ENCODE assay signal across 8 mouse cellular contexts in the genomic region with DNA sequence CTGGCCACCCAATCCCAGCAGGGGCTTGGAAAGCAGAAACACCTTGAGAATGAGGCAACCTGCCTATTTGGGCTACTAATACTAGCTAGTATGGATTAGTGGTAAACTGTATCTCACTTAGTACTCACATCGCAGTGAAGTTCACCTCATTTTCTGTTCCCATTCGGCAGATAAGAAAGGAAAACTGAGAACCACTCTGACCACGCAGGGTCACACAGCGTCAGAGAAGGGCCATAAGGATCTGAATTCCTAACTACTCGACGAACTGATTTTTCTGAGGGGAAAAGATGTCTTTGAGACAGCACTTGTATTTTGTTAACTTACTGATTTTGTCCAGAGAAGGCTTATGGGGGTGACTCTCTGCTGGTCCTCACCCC. TPM values are rescaled to one million over a fixed set of nuclear protein-coding genes. Genes with fewer than 3 reads are reported as not detected.
A peak's percentile ranks its signal among the peaks of the same experiment; 100 is the strongest.
DNase-seq lines count a peak whose midpoint lies in the region; ATAC-seq and TF ChIP-seq lines count a peak whose summit lies in the region.

No protein-coding gene starts in this region.

- peak overlapping the region; percentile 93 for H3K9ac ChIP-seq in kidney, embryonic 15.5 days
- H3K9ac ChIP-seq in hindbrain, postnatal 0 days (replicated peaks; ENCODE audit: low read length) = peak overlapping the region; percentile 99
- peak overlapping the region; percentile 99 for H3K9ac ChIP-seq in midbrain, postnatal 0 days (replicated peaks; ENCODE audit: low read length, poor library complexity, severe bottlenecking)

- ATAC-seq in kidney, embryonic 15.5 days (replicated peaks; ENCODE audit: low FRiP score) = no peak
- no peak for ATAC-seq in hindbrain, postnatal 0 days
- ATAC-seq in midbrain, postnatal 0 days (ENCODE audit: low FRiP score) = no peak

- no peaks in the 10 kb centered on the region for H3K36me3 ChIP-seq in kidney, embryonic 15.5 days
- H3K36me3 ChIP-seq in hindbrain, postnatal 0 days (ENCODE audit: insufficient read depth, low read length) = no peaks in the 10 kb centered on the region
- no peaks in the 10 kb centered on the region for H3K36me3 ChIP-seq in midbrain, postnatal 0 days (ENCODE audit: insufficient read depth, low read length)

- H3K27ac ChIP-seq in kidney, embryonic 15.5 days = peak overlapping the region; percentile 99
- H3K27ac ChIP-seq in hindbrain, postnatal 0 days = peak overlapping the region; percentile 99
- peak overlapping the region; percentile 100 for H3K27ac ChIP-seq in midbrain, postnatal 0 days (ENCODE audit: low read depth, low read length)

- H3K9me3 ChIP-seq in kidney, embryonic 15.5 days (replicated peaks) = no peaks in the 10 kb centered on the region
- no peaks in the 10 kb centered on the region for H3K9me3 ChIP-seq in hindbrain, postnatal 0 days (ENCODE audit: low read length)
- no peaks in the 10 kb centered on the region for H3K9me3 ChIP-seq in midbrain, postnatal 0 days (ENCODE audit: low read length)

- 26% methylated on average over 6 of the region's 6 CpGs for WGBS in kidney, embryonic 15.5 days
- 29% methylated on average over 6 of the region's 6 CpGs for WGBS in hindbrain, postnatal 0 days
- WGBS in midbrain, postnatal 0 days = 34% methylated on average over 6 of the region's 6 CpGs

- no peaks in the 10 kb centered on the region for H3K27me3 ChIP-seq in kidney, embryonic 15.5 days
- H3K27me3 ChIP-seq in hindbrain, postnatal 0 days (ENCODE audit: insufficient read depth, low read length) = no peaks in the 10 kb centered on the region
- H3K27me3 ChIP-seq in midbrain, postnatal 0 days (ENCODE audit: insufficient read depth, low read length) = no peaks in the 10 kb centered on the region

- TF ChIP-seq CTCF in hindbrain, postnatal 0 days (IDR thresholded peaks at IDR 0.05; ENCODE audit: low read depth) = no peak
- TF ChIP-seq CTCF in midbrain, postnatal 0 days (IDR thresholded peaks at IDR 0.05) = no peak

- no peak for DNase-seq in kidney, adult 9 months
- DNase-seq in c-Kit-negative CD71-positive TER-119-positive erythroid progenitor cells, embryonic 14.5 days (ENCODE audit: low read depth, low spot score) = peak; percentile 9
- no peak for DNase-seq in hindbrain, postnatal 0 days (ENCODE audit: low spot score)
- no peak for DNase-seq in midbrain, postnatal 0 days (ENCODE audit: low spot score)
- no peak for DNase-seq in cerebellum, postnatal 25 days
- no peak for DNase-seq in natural killer cell, adult 2 months (ENCODE audit: low spot score in 2 of 2)
- no peak for DNase-seq in right cerebral cortex, postnatal 10 days (ENCODE audit: low spot score in 2 of 2)

- peaks cover 17% of the 10 kb centered on the region for H3K4me1 ChIP-seq in kidney, embryonic 15.5 days
- no peaks in the 10 kb centered on the region for H3K4me1 ChIP-seq in hindbrain, postnatal 0 days (ENCODE audit: insufficient read depth, low read length)
- H3K4me1 ChIP-seq in midbrain, postnatal 0 days (ENCODE audit: insufficient read depth, low read length) = no peaks in the 10 kb centered on the region

- H3K4me2 ChIP-seq in kidney, embryonic 15.5 days = peak overlapping the region; percentile 73
- H3K4me2 ChIP-seq in hindbrain, postnatal 0 days (ENCODE audit: low read depth, low read length) = peak overlapping the region; percentile 90
- peak overlapping the region; percentile 93 for H3K4me2 ChIP-seq in midbrain, postnatal 0 days (ENCODE audit: low read depth, low read length, poor library complexity, severe bottlenecking)

- H3K4me3 ChIP-seq in kidney, embryonic 15.5 days (replicated peaks) = peak overlapping the region; percentile 92
- peak overlapping the region; percentile 93 for H3K4me3 ChIP-seq in hindbrain, postnatal 0 days (ENCODE audit: low read length)
- peak overlapping the region; percentile 96 for H3K4me3 ChIP-seq in midbrain, postnatal 0 days (ENCODE audit: low read depth, low read length)

RNA-seq across cellular contexts. Expression of a gene that starts 0.9 kb away (rescaled TPM):
- polyA plus RNA-seq in kidney, embryonic 15.5 days (2015; fragmentation: Nextera tagmentation; extraction: Ambion mirVana) = 36.0 and 37.9 TPM in 2 replicates
- total RNA-seq in hindbrain, postnatal 0 days (2014; rRNA removed) = 48.7 and 55.2 TPM in 2 replicates
- polyA plus RNA-seq in hindbrain, postnatal 0 days (2015; fragmentation: Nextera tagmentation; extraction: Ambion mirVana) = 36.6 and 38.4 TPM in 2 replicates
- total RNA-seq in midbrain, postnatal 0 days (2014; rRNA removed) = 62.4 and 73.3 TPM in 2 replicates
- 35.7 and 40.4 TPM in 2 replicates for polyA plus RNA-seq in midbrain, postnatal 0 days (2015; fragmentation: Nextera tagmentation; extraction: Ambion mirVana)
